Mouse (Mus musculus): ENCODE data around the gene Astn2. TPM values are rescaled to one million over a fixed set of nuclear protein-coding genes. Genes with fewer than 3 reads are reported as not detected.
A peak's percentile ranks its signal among the peaks of the same experiment; 100 is the strongest.

The Astn2 gene
- total and polyA plus RNA-seq, 3 experiments = 0.50 to 0.90 (median 0.78) TPM

DNA sequence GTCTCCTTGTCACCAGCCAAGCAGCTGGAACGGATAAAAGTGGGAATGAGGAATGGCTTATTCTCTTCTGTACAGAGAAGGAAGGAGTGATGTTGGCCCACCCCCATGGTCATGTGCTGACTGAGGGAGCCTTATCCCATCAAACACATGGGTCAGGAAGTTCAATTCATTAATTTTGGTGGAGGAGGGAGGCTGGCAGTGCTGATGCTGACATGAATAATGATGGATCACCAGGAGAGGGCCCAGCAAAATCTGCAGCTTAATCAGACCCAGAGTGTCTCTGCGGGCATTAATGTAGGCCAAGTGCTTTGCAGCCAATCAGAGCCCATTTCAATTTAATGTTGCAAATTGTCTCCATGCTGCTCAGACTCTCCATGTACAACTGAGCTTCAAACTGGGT is 172.1 kb downstream of the Astn2 start:
- no peaks in the 10 kb centered on the region for H3K79me2 ChIP-seq (replicated peaks; ENCODE audit: control insufficient read depth, insufficient read depth, low read length)
- WGBS = 66% methylated on average over 2 of the region's 2 CpGs
- H3K36me3 ChIP-seq (ENCODE audit: control insufficient read depth, insufficient read depth, low read length) = no peaks in the 10 kb centered on the region
- no peaks in the 10 kb centered on the region for H3K4me1 ChIP-seq (ENCODE audit: control insufficient read depth, insufficient read depth, low read length)
- no peak overlapping the region for H3K4me3 ChIP-seq
- no peak overlapping the region for H3K9ac ChIP-seq (ENCODE audit: low read depth, low read length)
- intact Hi-C loops (cut with DNase I) = no loop called here
- DNase-seq = no peak
- no peaks in the 10 kb centered on the region for H3K27me3 ChIP-seq (ENCODE audit: control insufficient read depth, insufficient read depth, low read length)
- no peak overlapping the region for H3K27ac ChIP-seq
- no peak for TF ChIP-seq POLR2A (IDR thresholded peaks at IDR 0.05; ENCODE audit: insufficient read depth, low read depth, low read length)
- TF ChIP-seq CTCF (IDR thresholded peaks at IDR 0.05) = no peak
- no peak for TF ChIP-seq EP300 (IDR thresholded peaks at IDR 0.05; ENCODE audit: insufficient read depth, low read depth, low read length)

DNA sequence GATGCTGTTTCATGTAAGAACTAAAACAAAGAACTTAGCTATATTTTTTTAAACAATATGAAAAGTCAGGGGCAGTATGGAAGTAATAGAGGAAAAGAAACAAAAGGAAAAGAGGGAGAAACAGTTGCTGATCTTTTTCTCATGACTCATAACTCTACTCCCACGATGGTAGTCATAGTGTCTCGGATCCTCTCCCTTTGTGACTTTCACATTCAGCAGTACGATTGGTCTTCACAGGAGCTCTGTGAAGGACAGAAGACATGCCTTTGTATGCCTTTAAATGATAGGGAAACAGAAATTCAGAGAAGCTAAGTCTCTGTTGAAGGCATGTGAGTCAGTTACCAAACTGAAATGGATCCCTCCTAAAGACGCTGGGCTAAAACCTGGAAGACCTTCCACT is 173.7 kb downstream of the Astn2 start:
- H3K27ac ChIP-seq = no peak overlapping the region
- DNase-seq = no peak
- no peaks in the 10 kb centered on the region for H3K27me3 ChIP-seq (ENCODE audit: control insufficient read depth, insufficient read depth, low read length)
- no peaks in the 10 kb centered on the region for H3K4me1 ChIP-seq (ENCODE audit: control insufficient read depth, insufficient read depth, low read length)
- intact Hi-C loops (cut with DNase I) = no loop called here
- no peak overlapping the region for H3K4me3 ChIP-seq
- H3K36me3 ChIP-seq (ENCODE audit: control insufficient read depth, insufficient read depth, low read length) = no peaks in the 10 kb centered on the region
- 73% methylated on average over 4 of the region's 4 CpGs for WGBS
- TF ChIP-seq CTCF (IDR thresholded peaks at IDR 0.05) = no peak
- no peak for TF ChIP-seq EP300 (IDR thresholded peaks at IDR 0.05; ENCODE audit: insufficient read depth, low read depth, low read length)
- TF ChIP-seq POLR2A (IDR thresholded peaks at IDR 0.05; ENCODE audit: insufficient read depth, low read depth, low read length) = no peak
- H3K9ac ChIP-seq (ENCODE audit: low read depth, low read length) = no peak overlapping the region
- H3K79me2 ChIP-seq (replicated peaks; ENCODE audit: control insufficient read depth, insufficient read depth, low read length) = no peaks in the 10 kb centered on the region

DNA sequence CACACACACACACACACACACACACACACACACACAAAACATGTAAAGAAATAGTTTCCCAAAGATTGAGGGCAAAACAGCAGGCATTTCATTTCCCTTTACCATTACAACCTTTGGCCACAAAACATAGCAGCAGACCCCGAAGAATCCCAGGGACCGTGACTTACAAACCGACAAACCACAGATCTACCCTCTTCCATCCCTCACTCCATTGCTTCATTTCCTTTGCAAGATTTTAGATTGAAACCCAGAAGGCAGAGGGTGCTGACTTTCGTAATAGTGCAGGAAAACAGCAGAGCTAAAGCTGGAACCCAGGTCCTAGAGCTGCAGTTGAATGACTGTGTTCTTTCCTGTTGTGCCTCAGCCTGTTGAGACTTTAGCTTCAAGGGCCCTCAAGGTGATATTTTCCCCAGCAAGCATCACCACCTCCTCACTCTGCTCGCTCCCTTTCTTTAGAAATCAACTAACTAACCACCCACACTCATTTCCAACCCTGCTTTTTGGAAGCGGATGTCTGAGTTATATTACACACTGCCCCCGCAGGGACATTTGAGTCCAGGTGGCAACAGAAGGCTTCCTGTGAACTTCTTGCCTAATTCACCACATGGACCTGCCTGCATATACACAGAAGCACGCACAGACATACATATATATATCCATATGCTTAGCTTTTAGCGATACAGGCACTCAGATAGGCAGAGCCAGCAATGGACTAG is 181.7 kb downstream of the Astn2 start:
- no peaks in the 10 kb centered on the region for H3K27me3 ChIP-seq (ENCODE audit: control insufficient read depth, insufficient read depth, low read length)
- no peak overlapping the region for H3K27ac ChIP-seq
- H3K36me3 ChIP-seq (ENCODE audit: control insufficient read depth, insufficient read depth, low read length) = no peaks in the 10 kb centered on the region
- no peak overlapping the region for H3K9ac ChIP-seq (ENCODE audit: low read depth, low read length)
- DNase-seq = no peak
- no peaks in the 10 kb centered on the region for H3K79me2 ChIP-seq (replicated peaks; ENCODE audit: control insufficient read depth, insufficient read depth, low read length)
- 76% methylated on average over 9 of the region's 9 CpGs for WGBS
- H3K4me3 ChIP-seq = no peak overlapping the region
- TF ChIP-seq CTCF (IDR thresholded peaks at IDR 0.05) (no peak), EP300 (IDR thresholded peaks at IDR 0.05; ENCODE audit: insufficient read depth, low read depth, low read length) (no peak), POLR2A (IDR thresholded peaks at IDR 0.05; ENCODE audit: insufficient read depth, low read depth, low read length) (no peak)
- intact Hi-C loops (cut with DNase I) = no loop called here
- H3K4me1 ChIP-seq (ENCODE audit: control insufficient read depth, insufficient read depth, low read length) = no peaks in the 10 kb centered on the region

DNA sequence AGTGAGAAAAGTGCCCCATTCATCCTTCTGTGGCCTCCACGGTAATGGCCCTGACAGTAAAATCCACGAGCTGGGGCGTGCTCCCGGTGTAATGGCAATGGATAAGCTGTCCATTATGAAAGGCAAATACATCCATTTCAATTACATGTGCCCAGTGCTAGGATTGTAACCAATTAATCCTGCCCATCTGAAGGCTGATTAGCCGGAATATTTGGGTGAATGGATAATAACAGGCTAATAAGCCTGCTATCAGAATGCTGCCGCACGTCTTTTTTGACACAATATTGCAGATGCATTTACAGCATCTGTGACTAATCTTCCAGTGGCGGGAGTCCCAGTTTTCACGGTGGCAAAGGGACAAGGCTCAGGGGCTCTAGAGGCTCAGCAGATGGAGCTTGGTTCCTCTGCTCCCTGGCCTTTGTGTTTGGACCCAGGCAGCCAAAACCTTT is 189.2 kb downstream of the Astn2 start:
- Histone ChIP-seq H3K4me3 (no peak overlapping the region), H3K27ac (no peak overlapping the region), H3K36me3 (ENCODE audit: control insufficient read depth, insufficient read depth, low read length) (no peaks in the 10 kb centered on the region), H3K27me3 (ENCODE audit: control insufficient read depth, insufficient read depth, low read length) (no peaks in the 10 kb centered on the region), H3K4me1 (ENCODE audit: control insufficient read depth, insufficient read depth, low read length) (no peaks in the 10 kb centered on the region), H3K9ac (ENCODE audit: low read depth, low read length) (no peak overlapping the region), H3K79me2 (replicated peaks; ENCODE audit: control insufficient read depth, insufficient read depth, low read length) (no peaks in the 10 kb centered on the region)
- TF ChIP-seq POLR2A (IDR thresholded peaks at IDR 0.05; ENCODE audit: insufficient read depth, low read depth, low read length) (no peak), EP300 (IDR thresholded peaks at IDR 0.05; ENCODE audit: insufficient read depth, low read depth, low read length) (no peak), CTCF (IDR thresholded peaks at IDR 0.05) (no peak)
- WGBS = 68% methylated on average over 9 of the region's 9 CpGs
- DNase-seq = peak; percentile 16 to 34
- intact Hi-C loops (cut with DNase I) = no loop called here

DNA sequence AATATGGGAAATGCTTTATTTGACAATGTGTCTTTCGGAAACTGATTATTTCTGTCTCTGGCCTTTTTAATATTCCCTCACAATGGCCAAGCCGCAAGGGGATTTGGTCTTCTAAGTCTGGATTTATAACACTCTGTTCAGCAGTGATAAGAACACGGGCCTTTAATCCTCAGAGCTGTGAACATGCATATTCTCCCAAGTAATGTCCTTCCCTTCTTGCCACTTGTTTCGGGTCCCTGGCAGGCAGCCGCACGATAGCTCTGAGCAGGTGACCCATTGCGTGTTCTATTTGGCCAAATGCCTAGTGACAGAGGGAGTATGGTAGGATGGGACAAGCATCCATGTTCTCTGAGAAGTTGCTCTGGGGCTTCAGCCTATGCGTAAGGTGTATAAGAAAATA is 214.8 kb downstream of the Astn2 start:
- no peak overlapping the region for H3K4me3 ChIP-seq
- H3K9ac ChIP-seq (ENCODE audit: low read depth, low read length) = no peak overlapping the region
- intact Hi-C loops (cut with DNase I) = no loop called here
- no peak overlapping the region for H3K27ac ChIP-seq
- H3K79me2 ChIP-seq (replicated peaks; ENCODE audit: control insufficient read depth, insufficient read depth, low read length) = no peaks in the 10 kb centered on the region
- no peak for DNase-seq
- no peak for TF ChIP-seq EP300 (IDR thresholded peaks at IDR 0.05; ENCODE audit: insufficient read depth, low read depth, low read length)
- no peak for TF ChIP-seq CTCF (IDR thresholded peaks at IDR 0.05)
- WGBS = 81% methylated on average over 8 of the region's 8 CpGs
- no peaks in the 10 kb centered on the region for H3K4me1 ChIP-seq (ENCODE audit: control insufficient read depth, insufficient read depth, low read length)
- H3K36me3 ChIP-seq (ENCODE audit: control insufficient read depth, insufficient read depth, low read length) = no peaks in the 10 kb centered on the region
- no peaks in the 10 kb centered on the region for H3K27me3 ChIP-seq (ENCODE audit: control insufficient read depth, insufficient read depth, low read length)

DNA sequence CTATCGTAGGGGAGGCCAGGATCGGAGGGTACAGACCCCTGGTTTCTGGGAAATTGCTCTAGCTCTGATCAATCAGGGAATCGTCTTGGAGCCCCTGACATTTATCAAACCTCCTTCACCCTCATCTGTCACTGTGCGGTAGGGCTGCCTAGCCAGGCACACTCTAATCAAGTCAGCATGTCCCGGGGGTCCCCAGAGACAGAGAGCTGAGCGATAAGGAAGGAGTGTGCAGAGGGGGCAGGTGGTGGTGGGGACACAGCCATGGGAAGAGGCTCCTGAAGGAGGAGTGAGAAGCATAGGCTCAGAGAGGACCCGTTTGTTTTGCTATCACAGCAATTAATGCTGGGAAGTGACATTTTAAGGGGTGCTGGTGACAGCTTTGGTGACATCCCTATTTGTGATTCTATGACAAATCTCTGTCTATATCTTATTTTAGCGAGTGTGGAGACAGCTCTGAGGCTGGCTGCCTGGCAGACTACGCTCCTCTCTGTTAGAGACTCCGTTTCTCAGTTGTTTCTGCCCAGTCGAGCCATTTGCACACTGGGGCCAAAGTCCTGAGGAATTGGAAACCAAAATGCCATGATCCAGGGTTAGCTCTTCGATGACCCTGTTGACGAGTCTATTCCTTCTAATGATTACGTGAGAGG is 228.4 kb downstream of the Astn2 start:
- no peak overlapping the region for H3K9ac ChIP-seq (ENCODE audit: low read depth, low read length)
- WGBS = 60% methylated on average over 14 of the region's 14 CpGs

More for the DNA sequence above, 228.4 kb downstream of the Astn2 start:
- H3K4me3 ChIP-seq = no peak overlapping the region
- no peak for DNase-seq
- TF ChIP-seq CTCF (IDR thresholded peaks at IDR 0.05) (no peak), POLR2A (IDR thresholded peaks at IDR 0.05; ENCODE audit: insufficient read depth, low read depth, low read length) (no peak), EP300 (IDR thresholded peaks at IDR 0.05; ENCODE audit: insufficient read depth, low read depth, low read length) (no peak)
- no peaks in the 10 kb centered on the region for H3K36me3 ChIP-seq (ENCODE audit: control insufficient read depth, insufficient read depth, low read length)
- no peaks in the 10 kb centered on the region for H3K79me2 ChIP-seq (replicated peaks; ENCODE audit: control insufficient read depth, insufficient read depth, low read length)
- intact Hi-C loops (cut with DNase I) = no loop called here
- H3K27ac ChIP-seq = no peak overlapping the region
- H3K4me1 ChIP-seq (ENCODE audit: control insufficient read depth, insufficient read depth, low read length) = 0 out of 2 replicates have a peak, but pooled peaks cover 1% of the 10 kb centered on the region
- H3K27me3 ChIP-seq (ENCODE audit: control insufficient read depth, insufficient read depth, low read length) = no peaks in the 10 kb centered on the region

Measured in heart, adult 2 months (tissue).